Comparison of ENCODE assay signal across 9 mouse cellular contexts in the genomic region with DNA sequence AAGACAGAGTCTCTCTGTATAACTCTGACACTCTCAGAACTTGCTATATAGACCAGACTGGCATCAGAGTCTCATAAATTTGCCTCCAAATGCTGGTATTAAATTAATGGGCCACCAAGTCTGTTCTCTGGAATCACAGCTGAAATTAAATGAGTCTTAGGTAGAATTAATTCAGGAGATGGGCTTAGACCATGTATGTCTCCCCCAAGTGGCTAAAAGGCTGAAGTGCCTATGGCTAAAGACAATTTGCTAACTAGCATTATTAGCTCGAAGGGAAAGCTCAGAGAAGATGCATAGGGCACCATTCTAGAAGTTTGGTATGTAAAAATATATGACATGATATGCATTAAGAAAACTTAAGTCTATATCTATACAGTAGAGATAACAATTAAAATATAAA. TPM values are rescaled to one million over a fixed set of nuclear protein-coding genes. Genes with fewer than 3 reads are reported as not detected.
DNase-seq lines count a peak whose midpoint lies in the region; ATAC-seq lines count a peak whose summit lies in the region.
"Had no signal": no experiment of that assay in that cellular context is flagged by ENCODE, and none has a peak within 500 bp of the region (broad histone marks: within the 10 kb centered on the region; RNA-seq: fewer than 3 reads in every experiment).

No protein-coding gene starts in this region.

- WGBS in heart, embryonic 12.5 days = 36% methylated on average over 1 of the region's 1 CpGs

- no peak overlapping the region for H3K4me2 ChIP-seq in heart, embryonic 12.5 days

- no peaks in the 10 kb centered on the region for H3K27me3 ChIP-seq in heart, embryonic 12.5 days (replicated peaks)

- DNase-seq in heart, adult 18-20 months = peak; percentile 4 to 37
- peak; percentile 23 for DNase-seq in thymus, postnatal 4 days
- DNase-seq in thymus, postnatal 0 days (ENCODE audit: low spot score) = no peak
- DNase-seq in embryo, embryonic 10.5 days (ENCODE audit: low spot score) = peak; percentile 65
- DNase-seq in induced T-regulatory cell, adult 2 months (ENCODE audit: low read depth) = peak; percentile 42
- peak; percentile 57 for DNase-seq in mesoderm, embryonic 11.5 days (ENCODE audit: low read depth, low spot score)
- no peak for DNase-seq in T-cell, adult 2 months (ENCODE audit: low spot score)

- ATAC-seq in heart, embryonic 12.5 days (ENCODE audit: insufficient number of reproducible peaks, low FRiP score) = no peak

- H3K9ac ChIP-seq in heart, embryonic 12.5 days = no peak overlapping the region

- no peaks in the 10 kb centered on the region for H3K4me1 ChIP-seq in heart, embryonic 12.5 days (replicated peaks)

- peaks cover 3% of the 10 kb centered on the region; the same call in 1 of the 2 replicates for H3K36me3 ChIP-seq in heart, embryonic 12.5 days

- no peak overlapping the region for H3K27ac ChIP-seq in heart, embryonic 12.5 days (ENCODE audit: poor library complexity, severe bottlenecking)

- H3K9me3 ChIP-seq in heart, embryonic 12.5 days (replicated peaks) = no peaks in the 10 kb centered on the region

- no peak overlapping the region for H3K4me3 ChIP-seq in heart, embryonic 12.5 days

RNA-seq across cellular contexts. Expression of a gene that starts 29.7 kb away (rescaled TPM):
- total RNA-seq in heart, adult 18-20 months (2021) = 10 to 100 TPM; 14.3 to 15.2 TPM
- 33.1 and 35.5 TPM in 2 replicates for polyA plus RNA-seq in heart, embryonic 12.5 days (2016; fragmentation: Nextera tagmentation; extraction: Ambion mirVana)
- 15.4 and 18.6 TPM in 2 replicates for polyA plus RNA-seq in thymus, postnatal 0 days (2015; fragmentation: Nextera tagmentation; extraction: Ambion mirVana)

RNA-seq across cellular contexts. Expression of a gene that starts 30.2 kb away (rescaled TPM):
- total RNA-seq in heart, adult 18-20 months (2021) = not detected
- polyA plus RNA-seq in heart, embryonic 12.5 days (2016; fragmentation: Nextera tagmentation; extraction: Ambion mirVana) = 0.21 TPM in 1 of 2 replicates, not detected in the other
- polyA plus RNA-seq in thymus, postnatal 0 days (2015; fragmentation: Nextera tagmentation; extraction: Ambion mirVana) = 0.12 and 0.21 TPM in 2 replicates
- polyA plus RNA-seq: heart, embryonic 14.5 days had no signal

RNA-seq across cellular contexts. Expression of a gene that starts 54.8 kb away (rescaled TPM):
- 10 to 100 TPM; 21.8 to 25.2 TPM for total RNA-seq in heart, adult 18-20 months (2021)
- polyA plus RNA-seq in heart, embryonic 12.5 days (2016; fragmentation: Nextera tagmentation; extraction: Ambion mirVana) = 61.9 and 62.4 TPM in 2 replicates
- 14.2 and 14.4 TPM in 2 replicates for polyA plus RNA-seq in thymus, postnatal 0 days (2015; fragmentation: Nextera tagmentation; extraction: Ambion mirVana)

RNA-seq across cellular contexts. Expression of a gene that starts 57.0 kb away (rescaled TPM):
- total RNA-seq in heart, adult 18-20 months (2021) = 10 to 100 TPM; 19.9 to 22.5 TPM
- 14.9 and 17.3 TPM in 2 replicates for polyA plus RNA-seq in heart, embryonic 12.5 days (2016; fragmentation: Nextera tagmentation; extraction: Ambion mirVana)
- 10.2 and 11.0 TPM in 2 replicates for polyA plus RNA-seq in thymus, postnatal 0 days (2015; fragmentation: Nextera tagmentation; extraction: Ambion mirVana)

Comparison
In these comparisons a context has a peak if more than half of its experiments do, and no peak if none do; other contexts are left out.
1. DNase-seq: peak in heart, adult 18-20 months (2 of 2), thymus, postnatal 4 days (single experiment), embryo, embryonic 10.5 days (single experiment), induced T-regulatory cell, adult 2 months (single experiment) and mesoderm, embryonic 11.5 days (single experiment); none in thymus, postnatal 0 days (single experiment) and T-cell, adult 2 months (single experiment).